Mouse (Mus musculus): ENCODE measurements around the gene Jag1.

Jag1 gene

GRCm38 (mm10) chr2:137099211-137099734 is 17.2 kb downstream of the Jag1 start:
- DNase-seq (ENCODE audit: low read depth) = no peak

- DNase-seq (ENCODE audit: low read depth) = no peak
Observed at GRCm38 (mm10) chr2:137098269-137099035, 18.0 kb downstream of the Jag1 start.

- DNase-seq (ENCODE audit: low read depth) = no peak
Observed at GRCm38 (mm10) chr2:137096981-137097460, 19.4 kb downstream of the Jag1 start.

GRCm38 (mm10) chr2:137094301-137094700 is 22.1 kb downstream of the Jag1 start:
- no peak for DNase-seq (ENCODE audit: low read depth)

GRCm38 (mm10) chr2:137093298-137093630 is 23.2 kb downstream of the Jag1 start:
- DNase-seq (ENCODE audit: low read depth) = no peak

- DNase-seq (ENCODE audit: low read depth) = no peak
Observed at GRCm38 (mm10) chr2:137092523-137093297, 23.7 kb downstream of the Jag1 start.

- DNase-seq (ENCODE audit: low read depth) = no peak
Observed at GRCm38 (mm10) chr2:137091766-137092522, 24.5 kb downstream of the Jag1 start.

GRCm38 (mm10) chr2:137087705-137088104 is 28.7 kb downstream of the Jag1 start:
- no peak for DNase-seq (ENCODE audit: low read depth)

GRCm38 (mm10) chr2:137086621-137087395 is 29.6 kb downstream of the Jag1 start:
- no peak for DNase-seq (ENCODE audit: low read depth)

- DNase-seq (ENCODE audit: low read depth) = no peak
Observed at GRCm38 (mm10) chr2:137085257-137085656, 31.2 kb downstream of the Jag1 start.

GRCm38 (mm10) chr2:137082896-137083620 is 33.4 kb downstream of the Jag1 start:
- DNase-seq (ENCODE audit: low read depth) = no peak

GRCm38 (mm10) chr2:137081001-137081400 is 35.4 kb downstream of the Jag1 start:
- no peak for DNase-seq (ENCODE audit: low read depth)

- DNase-seq (ENCODE audit: low read depth) = no peak
Observed at GRCm38 (mm10) chr2:137080468-137080867, 36.0 kb downstream of the Jag1 start.

GRCm38 (mm10) chr2:137079721-137080320 is 36.6 kb downstream of the Jag1 start:
- DNase-seq (ENCODE audit: low read depth) = no peak

GRCm38 (mm10) chr2:137078771-137079170 is 37.7 kb downstream of the Jag1 start:
- no peak for DNase-seq (ENCODE audit: low read depth)

GRCm38 (mm10) chr2:137074313-137074620 is 42.2 kb downstream of the Jag1 start:
- DNase-seq (ENCODE audit: low read depth) = no peak

- no peak for DNase-seq (ENCODE audit: low read depth)
Observed at GRCm38 (mm10) chr2:137073473-137074312, 42.8 kb downstream of the Jag1 start.

- DNase-seq (ENCODE audit: low read depth) = no peak
Observed at GRCm38 (mm10) chr2:137067479-137068110, 48.8 kb downstream of the Jag1 start.

GRCm38 (mm10) chr2:137064513-137064912 is 51.9 kb downstream of the Jag1 start:
- DNase-seq (ENCODE audit: low read depth) = no peak

Measured in c-Kit-positive CD71-positive TER-119-negative erythroid progenitor cells, embryonic 14.5 days (primary cell).